Mouse (Mus musculus): ENCODE data around the gene Polk. TPM values are rescaled to one million over a fixed set of nuclear protein-coding genes. Genes with fewer than 3 reads are reported as not detected.

The Polk gene
- total RNA-seq, 2 experiments from 2014 or later, result 9.7 to 14.7 TPM

- no peak for DNase-seq (ENCODE audit: extremely low spot score in 1 of 2, low spot score in 1 of 2)
These were observed 12.3 kb downstream of the Polk start for GRCm38 (mm10) chr13:96530064-96530463.

DNA sequence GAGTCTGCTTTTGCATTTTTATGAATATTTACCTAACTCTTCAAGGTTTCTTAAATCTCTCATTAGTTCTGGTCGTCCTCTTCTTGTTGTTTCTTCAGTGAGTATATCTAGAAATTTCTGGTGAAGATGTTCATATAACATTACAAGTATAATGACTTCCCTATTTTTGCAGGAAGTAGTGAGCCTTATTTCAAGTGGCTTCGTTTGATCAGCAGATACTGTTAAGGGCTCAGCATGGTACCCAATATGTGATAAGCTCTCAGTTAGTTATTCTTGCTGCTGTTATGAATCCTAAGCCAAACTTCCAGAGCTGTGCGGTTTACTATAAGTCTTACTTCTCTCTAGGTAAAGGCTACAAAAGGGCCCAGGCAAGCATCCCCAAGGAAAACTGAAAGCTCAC lies 12.8 kb downstream of the Polk start:
- DNase-seq (ENCODE audit: extremely low spot score in 1 of 2, low spot score in 1 of 2), result no peak

DNA sequence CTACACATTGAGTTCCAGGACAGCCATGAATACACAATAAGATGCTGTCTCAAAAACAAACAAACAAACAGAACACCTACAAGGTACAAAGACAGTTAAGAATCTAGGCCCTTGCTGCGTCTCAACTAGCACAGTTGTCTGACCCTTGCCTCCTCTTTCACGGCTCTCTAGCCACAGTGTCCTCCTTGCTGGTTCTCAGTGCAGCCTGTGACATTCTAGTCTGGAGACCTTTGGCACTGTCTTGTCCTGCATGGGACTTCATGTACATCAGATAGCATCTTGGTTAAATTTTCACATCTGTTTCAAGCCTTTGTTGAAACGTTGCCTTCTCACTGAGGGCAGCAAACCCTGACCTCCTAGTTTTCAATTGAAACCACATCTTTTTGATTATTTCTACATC lies 13.6 kb downstream of the Polk start:
- DNase-seq (ENCODE audit: extremely low spot score in 1 of 2, low spot score in 1 of 2), result no peak

DNA sequence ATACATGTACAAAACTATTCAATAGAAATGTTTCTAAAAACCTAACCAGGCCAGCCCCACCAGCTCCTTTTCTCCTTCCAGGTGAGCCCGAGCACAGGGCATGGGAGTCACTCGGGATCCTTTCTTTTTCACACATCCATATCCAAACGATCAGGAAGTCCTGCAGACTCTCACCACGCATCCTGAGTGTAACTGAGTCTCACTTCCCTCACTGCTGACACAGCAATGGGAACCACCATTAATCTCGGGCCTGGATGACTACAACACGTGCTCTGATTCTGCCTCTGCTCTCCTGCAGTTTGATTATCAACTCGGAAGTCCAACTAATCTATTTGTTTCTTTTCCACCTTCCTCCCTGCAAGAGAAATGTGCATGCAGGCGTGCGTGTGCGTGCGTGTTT lies 14.5 kb downstream of the Polk start:
- DNase-seq (ENCODE audit: extremely low spot score in 1 of 2, low spot score in 1 of 2), result no peak

DNA sequence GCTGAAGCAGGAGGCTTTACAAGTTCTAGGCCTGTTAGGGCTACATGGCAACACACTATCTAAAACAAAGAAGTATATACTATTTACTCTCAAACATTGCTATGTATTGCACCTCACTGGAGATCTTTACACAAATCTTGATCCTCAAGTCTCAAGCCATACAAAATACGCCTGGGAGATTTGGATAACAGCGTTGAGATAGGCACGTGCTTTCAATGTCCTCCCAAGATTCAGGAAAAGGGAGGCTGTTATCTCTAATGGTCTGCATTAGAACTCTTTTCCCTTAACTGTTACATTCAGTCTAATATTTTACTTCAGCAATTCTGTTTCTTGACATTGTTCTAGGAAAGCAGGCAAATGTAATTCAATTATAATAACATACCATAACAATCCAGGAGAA lies 15.4 kb downstream of the Polk start:
- no peak for DNase-seq (ENCODE audit: extremely low spot score in 1 of 2, low spot score in 1 of 2)

GRCm38 (mm10) chr13:96521294-96521693 lies 21.1 kb downstream of the Polk start:
- DNase-seq (ENCODE audit: extremely low spot score in 1 of 2, low spot score in 1 of 2), result no peak

- DNase-seq (ENCODE audit: extremely low spot score in 1 of 2, low spot score in 1 of 2), result no peak
These were observed 25.0 kb downstream of the Polk start for GRCm38 (mm10) chr13:96517335-96517734.

GRCm38 (mm10) chr13:96516249-96516648 lies 26.1 kb downstream of the Polk start:
- DNase-seq (ENCODE audit: extremely low spot score in 1 of 2, low spot score in 1 of 2), result no peak

DNA sequence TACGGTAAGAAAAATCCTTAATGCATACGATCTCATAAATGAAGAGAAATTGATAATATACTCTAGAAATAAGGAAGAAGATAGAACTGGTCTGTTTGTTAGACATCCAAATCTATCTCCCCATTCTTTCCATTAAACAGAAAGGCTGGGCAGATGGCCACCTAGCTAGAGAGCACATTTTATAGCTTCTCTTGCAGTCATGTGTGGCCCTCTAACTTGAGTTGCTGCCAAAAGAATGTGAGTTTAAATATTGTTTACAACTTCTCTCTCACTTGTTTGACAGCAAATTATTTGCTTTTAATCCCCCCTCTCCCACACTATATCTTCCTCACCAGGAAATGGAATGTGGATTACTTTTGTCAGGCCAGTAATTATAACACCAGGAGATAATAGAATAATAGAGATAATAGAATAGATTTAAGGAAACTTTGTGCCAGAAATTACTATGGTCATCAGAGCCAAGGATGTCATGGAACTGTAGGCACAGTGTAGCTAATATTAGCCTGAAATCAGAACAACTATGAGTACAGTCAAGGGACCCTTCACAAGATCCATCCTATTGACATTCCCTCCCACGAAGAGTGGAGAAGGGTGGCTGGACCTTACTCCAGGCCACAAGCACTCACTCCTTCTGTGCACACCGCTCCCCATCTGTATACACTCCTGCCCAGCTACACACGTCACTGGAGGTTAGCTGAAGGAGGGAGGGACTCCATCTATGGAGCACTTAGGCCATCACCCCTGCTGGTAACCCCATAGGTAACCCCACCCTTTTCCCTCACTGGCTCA lies 28.0 kb downstream of the Polk start:
- DNase-seq (ENCODE audit: extremely low spot score in 1 of 2, low spot score in 1 of 2), result no peak

DNA sequence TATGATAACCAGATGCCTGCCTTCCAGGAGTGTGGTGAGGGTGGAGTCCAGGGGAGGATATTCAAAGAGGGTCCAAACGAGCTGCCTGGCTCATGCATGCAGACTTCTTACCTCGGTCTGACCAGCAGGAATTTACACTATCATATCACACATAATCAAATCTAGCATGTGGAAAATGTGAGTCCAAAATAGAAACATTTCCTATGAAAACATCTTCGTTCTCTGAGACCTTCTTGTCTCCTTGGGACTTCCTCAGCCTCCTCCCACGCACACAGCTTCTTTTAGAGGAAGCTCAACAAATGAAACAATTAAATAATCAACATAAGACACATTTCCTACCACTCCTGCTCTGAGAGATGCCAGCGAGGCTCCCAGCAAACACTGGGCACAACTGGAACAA lies 30.5 kb downstream of the Polk start:
- DNase-seq (ENCODE audit: extremely low spot score in 1 of 2, low spot score in 1 of 2), result no peak

- no peak for DNase-seq (ENCODE audit: extremely low spot score in 1 of 2, low spot score in 1 of 2)
These were observed 31.1 kb downstream of the Polk start for GRCm38 (mm10) chr13:96511262-96511661.

GRCm38 (mm10) chr13:96510635-96511034 lies 31.7 kb downstream of the Polk start:
- no peak for DNase-seq (ENCODE audit: extremely low spot score in 1 of 2, low spot score in 1 of 2)

DNA sequence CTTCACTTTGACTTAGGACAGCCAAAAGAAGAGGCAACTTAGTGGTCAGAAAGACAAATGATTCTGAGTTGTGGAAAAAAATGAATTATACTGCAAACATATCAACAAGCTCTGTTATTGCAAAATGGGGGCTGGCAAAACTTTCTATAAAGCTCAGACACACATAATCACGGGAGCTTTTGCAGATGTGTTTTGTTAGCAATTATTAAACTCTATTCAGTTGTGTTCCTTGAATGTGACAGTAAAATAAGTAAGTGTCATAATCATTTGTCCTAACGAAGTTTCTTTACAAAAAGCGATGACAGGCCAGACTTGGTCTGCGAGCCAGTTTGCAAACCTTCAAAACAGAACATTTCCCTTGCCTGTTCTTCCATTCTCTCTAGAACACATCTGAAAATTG lies 34.8 kb downstream of the Polk start:
- no peak for DNase-seq (ENCODE audit: extremely low spot score in 1 of 2, low spot score in 1 of 2)

- DNase-seq (ENCODE audit: extremely low spot score in 1 of 2, low spot score in 1 of 2), result no peak
These were observed 36.1 kb downstream of the Polk start for GRCm38 (mm10) chr13:96506313-96506712.

GRCm38 (mm10) chr13:96505661-96506060 lies 36.7 kb downstream of the Polk start:
- DNase-seq (ENCODE audit: extremely low spot score in 1 of 2, low spot score in 1 of 2), result no peak

DNA sequence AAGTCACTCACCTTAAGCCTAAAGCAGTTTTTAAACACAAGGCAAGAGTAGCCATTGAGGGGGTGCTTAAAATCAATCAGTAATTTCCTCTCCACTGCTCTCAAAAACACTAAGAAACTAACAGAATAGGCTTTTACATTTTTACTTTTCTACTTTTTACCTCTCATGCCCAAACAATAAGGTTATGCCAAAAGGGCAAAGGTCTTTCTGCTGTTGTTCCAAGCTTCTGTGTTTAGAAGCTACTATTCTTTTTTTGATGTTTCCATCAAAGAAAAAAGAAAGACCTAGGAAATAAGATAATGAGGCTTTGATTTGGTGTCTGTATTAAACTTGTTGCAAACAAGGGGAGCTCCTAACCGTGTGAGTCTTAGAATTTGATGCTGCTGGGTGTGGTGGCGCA lies 42.5 kb downstream of the Polk start:
- DNase-seq (ENCODE audit: extremely low spot score in 1 of 2, low spot score in 1 of 2), result no peak

DNA sequence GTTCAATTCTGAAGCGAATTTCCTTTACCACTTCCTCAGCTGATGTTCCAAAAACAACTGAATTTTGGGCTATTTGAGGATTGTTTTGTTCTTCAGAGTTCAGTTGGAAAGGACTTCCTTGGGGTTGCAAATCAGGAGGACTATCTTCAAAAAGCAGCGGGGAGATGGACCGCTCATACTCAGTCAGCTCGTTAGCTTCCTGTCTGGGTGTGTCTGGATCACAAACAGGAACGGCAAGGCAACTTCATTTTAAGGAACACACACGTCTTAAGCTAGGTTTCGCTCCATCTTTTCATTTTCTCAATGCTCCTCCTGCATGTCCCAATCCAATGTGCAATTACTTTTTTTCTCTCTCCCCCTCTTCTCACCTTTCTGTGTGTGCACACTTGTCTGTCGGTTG lies 45.7 kb downstream of the Polk start:
- DNase-seq (ENCODE audit: extremely low spot score in 1 of 2, low spot score in 1 of 2), result no peak

- DNase-seq (ENCODE audit: extremely low spot score in 1 of 2, low spot score in 1 of 2), result no peak
These were observed 51.9 kb downstream of the Polk start, which contains the start of gene Gm17622 for GRCm38 (mm10) chr13:96490433-96490832. TSS of gene Gm17622 (plus strand) at chr13:96490733.

- DNase-seq (ENCODE audit: extremely low spot score in 1 of 2, low spot score in 1 of 2), result no peak
These were observed 54.4 kb downstream of the Polk start for GRCm38 (mm10) chr13:96487968-96488367.

- DNase-seq (ENCODE audit: extremely low spot score in 1 of 2, low spot score in 1 of 2), result no peak
These were observed 55.1 kb downstream of the Polk start for GRCm38 (mm10) chr13:96487230-96487629.

GRCm38 (mm10) chr13:96478991-96479390 lies 63.4 kb downstream of the Polk start:
- no peak for DNase-seq (ENCODE audit: extremely low spot score in 1 of 2, low spot score in 1 of 2)

- DNase-seq (ENCODE audit: extremely low spot score in 1 of 2, low spot score in 1 of 2), result no peak
These were observed 65.2 kb downstream of the Polk start for GRCm38 (mm10) chr13:96477226-96477625.

- DNase-seq (ENCODE audit: extremely low spot score in 1 of 2, low spot score in 1 of 2), result no peak
These were observed 71.4 kb downstream of the Polk start, which contains the start of gene Ankdd1b for GRCm38 (mm10) chr13:96470957-96471356. TSS of gene Ankdd1b (minus strand) at chr13:96471198.

Data from layer of hippocampus, postnatal 25 days (tissue).